Mouse (Mus musculus) midbrain, embryonic 11.5 days (tissue): Measurements from ENCODE around the gene Tmem236. TPM values are rescaled to one million over a fixed set of nuclear protein-coding genes. Genes with fewer than 3 reads are reported as not detected.

Source experiments
- ATAC-seq: fragments of 200-750 bp; cut with Nextera tagmentation; 2 replicates; pipeline ENCODE4 v1.8.0; 2017; ENCODE audit warnings: moderate TSS enrichment, moderate library complexity; ENCODE audit not compliant: low FRiP score
- DNase-seq: peaks from one replicate; pipeline ENCODE4 v3.0.0; 2015; ENCODE audit warnings: low spot score; ENCODE audit errors: missing footprints
- H3K27ac ChIP-seq: fragments of 300-500 bp; sonication (generic); 2 replicates; pipeline ENCODE4 v1.5.1; 2014; ENCODE audit warnings: low read depth, low read length
- H3K27me3 ChIP-seq: fragments of 300-500 bp; sonication (generic); 2 replicates; pipeline ENCODE4 v1.6.1; 2014; ENCODE audit warnings: mild to moderate bottlenecking, low read length, moderate library complexity, mixed read lengths; ENCODE audit not compliant: control insufficient read depth, insufficient read depth
- H3K36me3 ChIP-seq: fragments of 300-500 bp; sonication (generic); 2 replicates; pipeline ENCODE4 v1.6.1; 2014; ENCODE audit warnings: mild to moderate bottlenecking, low read length, moderate library complexity, mixed read lengths; ENCODE audit not compliant: control insufficient read depth, insufficient read depth
- H3K4me1 ChIP-seq: fragments of 300-500 bp; sonication (generic); 2 replicates; pipeline ENCODE4 v1.6.1; 2014; ENCODE audit warnings: low read length; ENCODE audit not compliant: control insufficient read depth, insufficient read depth
- H3K4me2 ChIP-seq: fragments of 300-500 bp; sonication (generic); 2 replicates; pipeline ENCODE4 v1.6.1; 2014; ENCODE audit warnings: mild to moderate bottlenecking, moderate library complexity
- H3K4me3 ChIP-seq: fragments of 300-500 bp; sonication (generic); 2 replicates; pipeline ENCODE4 v1.5.1; 2014; ENCODE audit warnings: low read depth, low read length
- H3K9ac ChIP-seq: fragments of 300-500 bp; sonication (generic); 2 replicates; pipeline ENCODE4 v1.6.1; 2014; ENCODE audit warnings: low read length
- H3K9me3 ChIP-seq: fragments of 300-500 bp; sonication (generic); 2 replicates; pipeline ENCODE4 v1.6.1; 2016; ENCODE audit warnings: low read length; ENCODE audit not compliant: control insufficient read depth
- WGBS: fragments of 180-500 bp; shearing (Covaris S2); extraction: QIAGEN DNeasy Blood & Tissue Kit; methylation state at CpG from one replicate; pipeline ENCODE4 v1.1.7; 2014; 5-methylcytosine and 5-hydroxymethylcytosine counted together
- polyA plus RNA-seq: library from polyadenylated mRNA; unstranded; fragments of >200 nt; fragmentation: Nextera tagmentation; extraction: Ambion mirVana; gene quantifications from 2 replicates; pipeline ENCODE4 v1.2.1, GENCODE M21; 2014

Tmem236 gene
- polyA plus RNA-seq, 1 experiment from 2014 or later = 0.08 TPM

- no peak overlapping the region for H3K4me2 ChIP-seq
- DNase-seq = peak; percentile 66
- WGBS = 84% methylated on average over 2 of the region's 2 CpGs
- peaks cover 5% of the 10 kb centered on the region for H3K36me3 ChIP-seq
- H3K4me3 ChIP-seq = no peak overlapping the region
- H3K4me1 ChIP-seq = no peaks in the 10 kb centered on the region
- no peak for ATAC-seq
- H3K27ac ChIP-seq = no peak overlapping the region
- H3K27me3 ChIP-seq = no peaks in the 10 kb centered on the region
- no peak overlapping the region for H3K9ac ChIP-seq
- H3K9me3 ChIP-seq = no peaks in the 10 kb centered on the region
Observed at GRCm38 (mm10) chr2:14146913-14147312, 27.4 kb upstream of the Tmem236 start.

GRCm38 (mm10) chr2:14150829-14151228 is 23.5 kb upstream of the Tmem236 start:
- H3K4me1 ChIP-seq = no peaks in the 10 kb centered on the region
- 96% methylated on average over 2 of the region's 2 CpGs for WGBS
- H3K9me3 ChIP-seq = no peaks in the 10 kb centered on the region
- H3K36me3 ChIP-seq = no peaks in the 10 kb centered on the region
- no peak overlapping the region for H3K27ac ChIP-seq
- no peak overlapping the region for H3K9ac ChIP-seq
- no peak overlapping the region for H3K4me3 ChIP-seq
- H3K27me3 ChIP-seq = no peaks in the 10 kb centered on the region
- no peak for ATAC-seq
- DNase-seq = peak; percentile 44
- no peak overlapping the region for H3K4me2 ChIP-seq

GRCm38 (mm10) chr2:14151854-14152253 is 22.5 kb upstream of the Tmem236 start:
- no peak overlapping the region for H3K4me2 ChIP-seq
- H3K4me1 ChIP-seq = no peaks in the 10 kb centered on the region
- 94% methylated on average over 6 of the region's 6 CpGs for WGBS
- no peak for ATAC-seq
- no peak overlapping the region for H3K9ac ChIP-seq
- DNase-seq = peak; percentile 78
- no peaks in the 10 kb centered on the region for H3K27me3 ChIP-seq
- H3K4me3 ChIP-seq = no peak overlapping the region
- H3K9me3 ChIP-seq = no peaks in the 10 kb centered on the region
- no peak overlapping the region for H3K27ac ChIP-seq
- no peaks in the 10 kb centered on the region for H3K36me3 ChIP-seq

- Histone ChIP-seq H3K36me3 (no peaks in the 10 kb centered on the region), H3K9me3 (no peaks in the 10 kb centered on the region), H3K27ac (no peak overlapping the region), H3K4me2 (no peak overlapping the region), H3K4me1 (no peaks in the 10 kb centered on the region), H3K27me3 (no peaks in the 10 kb centered on the region), H3K9ac (no peak overlapping the region), H3K4me3 (no peak overlapping the region)
- 89% methylated on average over 3 of the region's 3 CpGs for WGBS
- no peak for ATAC-seq
- DNase-seq = no peak
Observed at GRCm38 (mm10) chr2:14159047-14159446, 15.3 kb upstream of the Tmem236 start.

GRCm38 (mm10) chr2:14159756-14160155 is 14.6 kb upstream of the Tmem236 start:
- DNase-seq (peak; percentile 71), ATAC-seq (no peak)
- Histone ChIP-seq H3K36me3 (no peaks in the 10 kb centered on the region), H3K4me1 (no peaks in the 10 kb centered on the region), H3K9me3 (no peaks in the 10 kb centered on the region), H3K4me2 (no peak overlapping the region), H3K27ac (no peak overlapping the region), H3K4me3 (no peak overlapping the region), H3K9ac (no peak overlapping the region), H3K27me3 (no peaks in the 10 kb centered on the region)
- 89% methylated on average over 2 of the region's 2 CpGs for WGBS

- DNase-seq (peak; percentile 68), ATAC-seq (no peak)
- Histone ChIP-seq H3K4me1 (no peaks in the 10 kb centered on the region), H3K27me3 (no peaks in the 10 kb centered on the region), H3K4me3 (no peak overlapping the region), H3K36me3 (no peaks in the 10 kb centered on the region), H3K27ac (no peak overlapping the region), H3K9me3 (no peaks in the 10 kb centered on the region), H3K4me2 (no peak overlapping the region), H3K9ac (no peak overlapping the region)
- 82% methylated on average over 5 of the region's 5 CpGs for WGBS
Observed at GRCm38 (mm10) chr2:14164459-14165030, 9.8 kb upstream of the Tmem236 start.

- Histone ChIP-seq H3K9me3 (no peaks in the 10 kb centered on the region), H3K27me3 (no peaks in the 10 kb centered on the region), H3K9ac (no peak overlapping the region), H3K4me1 (no peaks in the 10 kb centered on the region), H3K27ac (no peak overlapping the region), H3K4me3 (no peak overlapping the region), H3K36me3 (no peaks in the 10 kb centered on the region), H3K4me2 (no peak overlapping the region)
- 64% methylated on average over 2 of the region's 2 CpGs for WGBS
- DNase-seq = no peak
- ATAC-seq = no peak
Observed at GRCm38 (mm10) chr2:14165066-14165465, 9.3 kb upstream of the Tmem236 start.

GRCm38 (mm10) chr2:14165618-14166344 is 8.5 kb upstream of the Tmem236 start:
- peak; percentile 30; the same call in 1 of the 2 replicates for ATAC-seq
- 82% methylated on average over 3 of the region's 3 CpGs for WGBS
- no peak overlapping the region for H3K4me3 ChIP-seq
- H3K36me3 ChIP-seq = no peaks in the 10 kb centered on the region
- H3K27ac ChIP-seq = no peak overlapping the region
- no peak overlapping the region for H3K4me2 ChIP-seq
- no peaks in the 10 kb centered on the region for H3K4me1 ChIP-seq
- H3K27me3 ChIP-seq = no peaks in the 10 kb centered on the region
- H3K9ac ChIP-seq = no peak overlapping the region
- H3K9me3 ChIP-seq = no peaks in the 10 kb centered on the region
- DNase-seq = peak; percentile 57

GRCm38 (mm10) chr2:14167721-14168120 is 6.6 kb upstream of the Tmem236 start:
- no peaks in the 10 kb centered on the region for H3K4me1 ChIP-seq
- H3K27me3 ChIP-seq = no peaks in the 10 kb centered on the region
- DNase-seq = no peak

More at GRCm38 (mm10) chr2:14167721-14168120, 6.6 kb upstream of the Tmem236 start:
- no peak for ATAC-seq
- Histone ChIP-seq H3K36me3 (no peaks in the 10 kb centered on the region), H3K9ac (no peak overlapping the region), H3K9me3 (no peaks in the 10 kb centered on the region), H3K27ac (no peak overlapping the region), H3K4me3 (no peak overlapping the region), H3K4me2 (no peak overlapping the region)
